Mouse (Mus musculus): ENCODE measurements around the gene Psat1. TPM values are rescaled to one million over a fixed set of nuclear protein-coding genes. Genes with fewer than 3 reads are reported as not detected.

Psat1 gene
- total and polyA plus RNA-seq, 3 experiments, result 340 to 549 (median 423) TPM

- no peaks in the 10 kb centered on the region for H3K27me3 ChIP-seq (replicated peaks)
- H3K9ac ChIP-seq (ENCODE audit: insufficient read depth, low read depth), result peak overlapping the region; percentile 91
- dilution Hi-C loops (cut with MboI; ENCODE audit: extremely low pct_ligation_motif_present, extremely low pct_unique_long_range_greater_than_20kb, low sequenced_read_pairs), result no loop called here
- peak; percentile 96 for DNase-seq (ENCODE audit: extremely low read depth)
- H3K4me1 ChIP-seq (ENCODE audit: control insufficient read depth in 1 of 2, insufficient read depth in 2 of 2), result peaks cover 3 to 27% of the 10 kb centered on the region in 2 experiments
- peaks cover 2% of the 10 kb centered on the region for H3K9me3 ChIP-seq (replicated peaks; ENCODE audit: low read length)
- peaks cover 40% of the 10 kb centered on the region for H3K79me2 ChIP-seq (replicated peaks; ENCODE audit: control insufficient read depth, extremely low read depth, insufficient read depth, poor library complexity, severe bottlenecking)
- in situ Hi-C loops (cut with MboI; ENCODE audit: low pct_ligation_motif_present, low pct_unique_long_range_greater_than_20kb, low sequenced_read_pairs), result loop anchor here (5.0 kb wide), 1 partner anchor 37 kb away; no protein-coding TSS in a partner anchor
- peak overlapping the region; percentile 88 to 99 (median 97) for H3K4me3 ChIP-seq (replicated peaks in 1 of 3; ENCODE audit: low read depth in 2 of 3, low read length in 2 of 3, poor library complexity in 1 of 3)
- H3K4me2 ChIP-seq (ENCODE audit: insufficient read depth, low read depth, poor library complexity, severe bottlenecking), result no peak overlapping the region
- H3K36me3 ChIP-seq (replicated peaks in 1 of 2; ENCODE audit: control insufficient read depth in 1 of 2, insufficient read depth in 1 of 2, low read length in 1 of 2), result peaks cover 6 to 18% of the 10 kb centered on the region in 2 experiments
- TF ChIP-seq PAX5 (IDR thresholded peaks at IDR 0.05; ENCODE audit: low read length) (no peak), BHLHE40 (IDR thresholded peaks at IDR 0.05; ENCODE audit: low read depth, low read length) (no peak), MAFK (IDR thresholded peaks at IDR 0.05; ENCODE audit: insufficient replicate concordance, low read length) (peak; percentile 31; the same call in 1 of the 2 replicates), TCF12 (IDR thresholded peaks at IDR 0.05; ENCODE audit: low read depth, low read length) (peak; percentile 83; the same call in 1 of the 2 replicates), ELF1 (IDR thresholded peaks at IDR 0.05; ENCODE audit: low read depth, low read length) (peak; percentile 40; the same call in 1 of the 2 replicates), IRF4 (IDR thresholded peaks at IDR 0.05; ENCODE audit: low read depth, low read length) (peak; percentile 13; the same call in 1 of the 2 replicates), ZMIZ1 (IDR thresholded peaks at IDR 0.05; ENCODE audit: low read depth, low read length) (peak; percentile 92), MAX (IDR thresholded peaks at IDR 0.05; ENCODE audit: low read length) (peak; percentile 97), EP300 (IDR thresholded peaks at IDR 0.05; ENCODE audit: low read length) (no peak), RAD21 (IDR thresholded peaks at IDR 0.05; ENCODE audit: low read depth, low read length) (no peak), JUND (conservative IDR thresholded peaks at IDR 0.05; ENCODE audit: low read depth, low read length) (no peak), RCOR1 (conservative IDR thresholded peaks at IDR 0.05; ENCODE audit: low read depth, low read length) (no peak), E2F4 (IDR thresholded peaks at IDR 0.05; ENCODE audit: insufficient replicate concordance, low read depth, low read length) (no peak), SIN3A (IDR thresholded peaks at IDR 0.05; ENCODE audit: low read length) (peak; percentile 89), MAZ (IDR thresholded peaks at IDR 0.05; ENCODE audit: low read depth, low read length) (no peak), GABPA (IDR thresholded peaks at IDR 0.05; ENCODE audit: insufficient replicate concordance, low read depth, low read length) (no peak), SMC3 (IDR thresholded peaks at IDR 0.05; ENCODE audit: low read depth, low read length) (no peak), MEF2A (IDR thresholded peaks at IDR 0.05; ENCODE audit: borderline replicate concordance, low read depth, low read length) (no peak; the same call in 1 of the 2 replicates), CTCF (conservative IDR thresholded peaks at IDR 0.05 in 1 of 2, IDR thresholded peaks at IDR 0.05 in 1 of 2; ENCODE audit: low read depth in 2 of 2, low read length in 2 of 2) (no peak), CHD2 (IDR thresholded peaks at IDR 0.05; ENCODE audit: low read length) (peak; percentile 85; the same call in 1 of the 2 replicates), USF1 (IDR thresholded peaks at IDR 0.05; ENCODE audit: low read depth, low read length) (no peak), KAT2A (IDR thresholded peaks at IDR 0.05; ENCODE audit: insufficient replicate concordance, low read length) (0 out of 2 replicates have a peak, but pooled peaks have one; percentile 53), NRF1 (IDR thresholded peaks at IDR 0.05; ENCODE audit: low read depth, low read length) (peak; percentile 48), CHD1 (IDR thresholded peaks at IDR 0.05; ENCODE audit: low read depth, low read length) (no peak), UBTF (IDR thresholded peaks at IDR 0.05; ENCODE audit: low read depth, low read length) (no peak), HCFC1 (IDR thresholded peaks at IDR 0.05; ENCODE audit: low read depth, low read length) (peak; percentile 64), ZC3H11A (IDR thresholded peaks at IDR 0.05; ENCODE audit: low read depth, low read length) (no peak), MYC (IDR thresholded peaks at IDR 0.05; ENCODE audit: low read depth, low read length) (peak; percentile 99), MXI1 (IDR thresholded peaks at IDR 0.05; ENCODE audit: low read depth, low read length) (peak; percentile 95), ZKSCAN1 (IDR thresholded peaks at IDR 0.05; ENCODE audit: borderline replicate concordance, low read depth, low read length) (no peak), ZNF384 (IDR thresholded peaks at IDR 0.05; ENCODE audit: low read depth, low read length) (no peak), JUN (IDR thresholded peaks at IDR 0.05; ENCODE audit: insufficient read depth, low read depth, low read length) (no peak), TBP (conservative IDR thresholded peaks at IDR 0.05; ENCODE audit: low read depth, low read length) (peak; percentile 92), USF2 (conservative IDR thresholded peaks at IDR 0.05; ENCODE audit: low read depth, low read length) (no peak), POLR2A (IDR thresholded peaks at IDR 0.05; ENCODE audit: low read depth, low read length) (peak; percentile 93), POLR2AphosphoS2 (IDR thresholded peaks at IDR 0.05; ENCODE audit: low read depth, low read length) (peak; percentile 79; the same call in 1 of the 2 replicates), NELFE (IDR thresholded peaks at IDR 0.05; ENCODE audit: low read depth, low read length) (peak; percentile 94), ETS1 (conservative IDR thresholded peaks at IDR 0.05; ENCODE audit: low read depth, low read length) (no peak; the same call in 1 of the 2 replicates)
- H3K27ac ChIP-seq (ENCODE audit: insufficient read depth, low read depth), result peak overlapping the region; percentile 82
Observed at GRCm38 (mm10) chr19:15924866-15925718, 22.0 kb downstream of the Psat1 start.
